Mouse (Mus musculus): ENCODE results near the gene Ptrh1. TPM values are rescaled to one million over a fixed set of nuclear protein-coding genes. Genes with fewer than 3 reads are reported as not detected.

The Ptrh1 gene
- total RNA-seq, 2 experiments from 2014 or later: 2.6 to 4.2 TPM

GRCm38 (mm10) chr2:32784048-32784681 is 8.6 kb downstream of the Ptrh1 start, which contains the start of gene Cfap157:
Gene Cfap157, minus strand, starts transcription at chr2:32784428.
- peak; percentile 31 for DNase-seq (ENCODE audit: low spot score)
- intact Hi-C loops (cut with DNase I): no loop called here

GRCm38 (mm10) chr2:32787176-32787575 is 11.6 kb downstream of the Ptrh1 start:
- intact Hi-C loops (cut with DNase I): no loop called here
- no peak for DNase-seq (ENCODE audit: low spot score)

GRCm38 (mm10) chr2:32788581-32788980 is 13.0 kb downstream of the Ptrh1 start:
- intact Hi-C loops (cut with DNase I): no loop called here
- no peak for DNase-seq (ENCODE audit: low spot score)

- intact Hi-C loops (cut with DNase I): no loop called here
- DNase-seq (ENCODE audit: low spot score): peak; percentile 60
Observed at GRCm38 (mm10) chr2:32791297-32791696, 15.7 kb downstream of the Ptrh1 start.

GRCm38 (mm10) chr2:32795748-32796418 is 20.3 kb downstream of the Ptrh1 start:
- intact Hi-C loops (cut with DNase I): no loop called here
- no peak for DNase-seq (ENCODE audit: low spot score)

GRCm38 (mm10) chr2:32798251-32798962 is 22.8 kb downstream of the Ptrh1 start:
- DNase-seq (ENCODE audit: low spot score): no peak
- intact Hi-C loops (cut with DNase I): no loop called here

- intact Hi-C loops (cut with DNase I): no loop called here
- no peak for DNase-seq (ENCODE audit: low spot score)
Observed at GRCm38 (mm10) chr2:32808816-32809566, 33.4 kb downstream of the Ptrh1 start.

GRCm38 (mm10) chr2:32811959-32812358 is 36.4 kb downstream of the Ptrh1 start:
- intact Hi-C loops (cut with DNase I): no loop called here

GRCm38 (mm10) chr2:32816497-32816896 is 40.9 kb downstream of the Ptrh1 start:
- intact Hi-C loops (cut with DNase I): loop anchor here (5.0 kb wide), 1 partner anchor 111 kb away; no protein-coding TSS in a partner anchor

More at GRCm38 (mm10) chr2:32811959-32812358, 36.4 kb downstream of the Ptrh1 start:
- DNase-seq (ENCODE audit: low spot score): no peak

GRCm38 (mm10) chr2:32816946-32817581 is 41.5 kb downstream of the Ptrh1 start:
- DNase-seq (ENCODE audit: low spot score): no peak
- intact Hi-C loops (cut with DNase I): loop anchor here (5.0 kb wide), 1 partner anchor 110 kb away; no protein-coding TSS in a partner anchor

More at GRCm38 (mm10) chr2:32816497-32816896, 40.9 kb downstream of the Ptrh1 start:
- DNase-seq (ENCODE audit: low spot score): no peak

GRCm38 (mm10) chr2:32817589-32817988 is 42.0 kb downstream of the Ptrh1 start:
- intact Hi-C loops (cut with DNase I): loop anchor here (5.0 kb wide), 1 partner anchor 110 kb away; no protein-coding TSS in a partner anchor
- no peak for DNase-seq (ENCODE audit: low spot score)

- no peak for DNase-seq (ENCODE audit: low spot score)
- intact Hi-C loops (cut with DNase I): loop anchor here (5.0 kb wide), 1 partner anchor 109 kb away; no protein-coding TSS in a partner anchor
Observed at GRCm38 (mm10) chr2:32818208-32818607, 42.6 kb downstream of the Ptrh1 start.

- intact Hi-C loops (cut with DNase I): no loop called here
Observed at GRCm38 (mm10) chr2:32821041-32821802, 45.6 kb downstream of the Ptrh1 start.

GRCm38 (mm10) chr2:32822643-32823042 is 47.1 kb downstream of the Ptrh1 start:
- intact Hi-C loops (cut with DNase I): loop anchor here (1.0 kb wide), 1 partner anchor 32 kb away; no protein-coding TSS in a partner anchor
- no peak for DNase-seq (ENCODE audit: low spot score)

More at GRCm38 (mm10) chr2:32821041-32821802, 45.6 kb downstream of the Ptrh1 start:
- no peak for DNase-seq (ENCODE audit: low spot score)

GRCm38 (mm10) chr2:32823153-32823552 is 47.6 kb downstream of the Ptrh1 start:
- intact Hi-C loops (cut with DNase I): no loop called here
- DNase-seq (ENCODE audit: low spot score): no peak

GRCm38 (mm10) chr2:32823579-32824154 is 48.1 kb downstream of the Ptrh1 start:
- intact Hi-C loops (cut with DNase I): no loop called here
- DNase-seq (ENCODE audit: low spot score): no peak

- intact Hi-C loops (cut with DNase I): no loop called here
Observed at GRCm38 (mm10) chr2:32824181-32824580, 48.6 kb downstream of the Ptrh1 start.

GRCm38 (mm10) chr2:32824778-32825177 is 49.2 kb downstream of the Ptrh1 start:
- no peak for DNase-seq (ENCODE audit: low spot score)
- intact Hi-C loops (cut with DNase I): no loop called here

More at GRCm38 (mm10) chr2:32824181-32824580, 48.6 kb downstream of the Ptrh1 start:
- no peak for DNase-seq (ENCODE audit: low spot score)
